Mouse (Mus musculus) lung, embryonic 14.5 days (tissue): ENCODE results near the gene Fhad1. TPM values are rescaled to one million over a fixed set of nuclear protein-coding genes. Genes with fewer than 3 reads are reported as not detected.

Source experiments
- ATAC-seq: fragments of 200-750 bp; cut with Nextera tagmentation; 2 replicates; pipeline ENCODE4 v1.8.0; 2017; ENCODE audit warnings: mild to moderate bottlenecking, moderate TSS enrichment, moderate library complexity; ENCODE audit not compliant: insufficient read depth
- DNase-seq: peaks from one replicate; pipeline ENCODE4 v3.0.0-alpha.2; 2015
- H3K27ac ChIP-seq: fragments of 300-500 bp; sonication (generic); 2 replicates; pipeline ENCODE4 v1.5.1; 2014; ENCODE audit warnings: low read depth, mild to moderate bottlenecking, moderate library complexity
- H3K27me3 ChIP-seq: fragments of 300-500 bp; sonication (generic); 2 replicates; pipeline ENCODE4 v1.6.1; 2014; ENCODE audit warnings: low read length, control low read depth; ENCODE audit not compliant: insufficient read depth
- H3K36me3 ChIP-seq: fragments of 300-500 bp; sonication (generic); 2 replicates; pipeline ENCODE4 v1.6.1; 2014; ENCODE audit warnings: control low read depth; ENCODE audit not compliant: insufficient read depth
- H3K4me1 ChIP-seq: fragments of 300-500 bp; sonication (generic); 2 replicates; pipeline ENCODE4 v1.6.1; 2014; ENCODE audit warnings: antibody characterized with exemption, control low read depth; ENCODE audit not compliant: insufficient read depth
- H3K4me2 ChIP-seq: fragments of 300-500 bp; sonication (generic); 2 replicates; pipeline ENCODE4 v1.6.1; 2014; ENCODE audit warnings: mild to moderate bottlenecking
- H3K4me3 ChIP-seq: fragments of 300-500 bp; sonication (generic); 2 replicates; pipeline ENCODE4 v1.5.1; 2014; ENCODE audit warnings: low read depth, low read length
- H3K9ac ChIP-seq: fragments of 300-500 bp; sonication (generic); 2 replicates; pipeline ENCODE4 v1.6.1; 2014
- H3K9me3 ChIP-seq: fragments of 300-500 bp; sonication (generic); 2 replicates; pipeline ENCODE4 v1.6.1; 2016; ENCODE audit warnings: low read depth, low read length, control low read depth
- CTCF ChIP-seq: IDR thresholded peaks from 2 replicates; pipeline ENCODE4 v1.5.1; 2016; ENCODE audit warnings: antibody characterized with exemption, low read depth
- WGBS: fragments of 180-500 bp; shearing (Covaris S2); extraction: QIAGEN DNeasy Blood & Tissue Kit; methylation state at CpG from one replicate; pipeline ENCODE4 v1.1.7; 2014; 5-methylcytosine and 5-hydroxymethylcytosine counted together
- polyA plus RNA-seq: library from polyadenylated mRNA; unstranded; fragments of >200 nt; fragmentation: Nextera tagmentation; extraction: Ambion mirVana; gene quantifications from 2 replicates; pipeline ENCODE4 v1.2.1, GENCODE M21; 2014

Fhad1 gene
- polyA plus RNA-seq, 1 experiment from 2014 or later: 1.4 TPM

DNA sequence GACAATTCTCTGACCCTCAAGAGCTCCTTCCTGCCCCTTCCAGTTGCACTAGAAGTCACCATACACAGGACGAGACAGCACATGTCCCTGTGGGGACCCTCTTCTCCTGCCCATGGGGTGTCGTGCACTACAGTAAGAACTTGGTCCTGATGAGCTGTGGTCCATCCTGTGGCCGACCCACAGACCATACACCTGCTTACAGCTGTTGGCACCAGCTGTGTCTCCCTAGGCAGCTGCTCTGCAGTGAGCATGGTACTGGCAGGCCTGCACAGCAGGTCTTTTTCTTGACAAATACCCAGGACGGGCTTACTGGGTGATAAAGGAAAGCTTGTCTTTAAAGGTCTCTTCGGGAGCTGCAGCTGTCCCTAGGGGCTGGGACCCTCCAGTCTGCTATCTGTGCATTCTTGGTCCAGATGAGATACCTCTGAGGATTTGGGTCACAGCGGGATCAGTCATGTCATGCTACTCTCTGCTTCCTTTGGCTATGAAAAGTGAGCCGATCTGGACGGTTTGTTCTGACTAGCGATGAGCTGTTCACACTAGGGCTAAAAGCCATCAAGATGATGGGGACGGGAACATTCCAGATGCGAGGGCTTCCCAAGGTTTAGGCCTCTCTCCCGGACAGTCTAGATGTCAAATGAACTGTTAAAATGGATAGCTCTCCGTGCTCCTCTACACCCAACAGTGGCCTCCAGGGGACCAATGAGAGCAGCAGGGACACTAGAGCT is 44.4 kb upstream of the Fhad1 start:
- no peak for DNase-seq
- H3K4me3 ChIP-seq: no peak overlapping the region
- no peak overlapping the region for H3K9ac ChIP-seq
- no peaks in the 10 kb centered on the region for H3K27me3 ChIP-seq
- ATAC-seq: no peak
- 68% methylated on average over 13 of the region's 13 CpGs for WGBS
- H3K9me3 ChIP-seq: no peaks in the 10 kb centered on the region
- H3K27ac ChIP-seq: no peak overlapping the region
- no peaks in the 10 kb centered on the region for H3K36me3 ChIP-seq
- no peak for TF ChIP-seq CTCF
- H3K4me1 ChIP-seq: peaks cover 7% of the 10 kb centered on the region; the same call in 1 of the 2 replicates
- H3K4me2 ChIP-seq: no peak overlapping the region

DNA sequence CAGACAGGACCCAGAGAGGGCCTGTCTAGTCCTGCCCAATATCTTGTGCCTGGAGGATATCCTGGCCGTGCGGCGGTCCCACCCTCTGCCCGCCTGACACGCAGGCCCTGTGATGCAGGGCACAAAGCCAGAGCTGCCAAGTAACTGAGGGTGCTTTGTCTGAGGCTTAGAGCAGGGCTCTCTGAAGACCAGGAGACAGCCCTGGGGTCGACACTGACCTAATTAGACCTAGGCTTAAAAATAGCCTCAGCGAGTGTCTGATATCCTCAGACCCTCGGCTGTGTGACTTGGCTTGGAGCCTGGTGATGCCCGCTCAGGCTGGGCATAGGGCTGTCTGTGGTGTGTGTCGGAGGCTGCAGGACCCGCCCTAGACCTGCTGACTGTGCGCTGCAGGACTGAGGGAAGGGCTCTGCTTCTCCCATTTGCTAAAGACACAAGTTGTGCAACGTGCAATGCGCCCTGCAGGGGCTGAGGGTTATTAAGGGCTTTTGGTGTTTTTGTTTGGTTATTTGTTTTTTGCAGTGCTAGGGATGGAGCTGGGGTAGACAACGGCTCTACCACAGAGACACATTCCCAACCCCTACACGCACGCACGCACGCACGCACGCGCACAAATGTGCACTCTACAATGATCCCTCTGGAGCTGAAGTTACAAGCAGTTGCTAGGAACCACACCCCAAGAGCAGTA is 42.8 kb upstream of the Fhad1 start:
- no peaks in the 10 kb centered on the region for H3K9me3 ChIP-seq
- ATAC-seq (no peak), DNase-seq (no peak)
- no peak overlapping the region for H3K27ac ChIP-seq
- no peaks in the 10 kb centered on the region for H3K36me3 ChIP-seq
- no peak overlapping the region for H3K9ac ChIP-seq
- no peak overlapping the region for H3K4me2 ChIP-seq
- H3K27me3 ChIP-seq: no peaks in the 10 kb centered on the region
- 83% methylated on average over 22 of the region's 22 CpGs for WGBS
- H3K4me1 ChIP-seq: peaks cover 7% of the 10 kb centered on the region; the same call in 1 of the 2 replicates
- H3K4me3 ChIP-seq: no peak overlapping the region
- TF ChIP-seq CTCF: no peak

DNA sequence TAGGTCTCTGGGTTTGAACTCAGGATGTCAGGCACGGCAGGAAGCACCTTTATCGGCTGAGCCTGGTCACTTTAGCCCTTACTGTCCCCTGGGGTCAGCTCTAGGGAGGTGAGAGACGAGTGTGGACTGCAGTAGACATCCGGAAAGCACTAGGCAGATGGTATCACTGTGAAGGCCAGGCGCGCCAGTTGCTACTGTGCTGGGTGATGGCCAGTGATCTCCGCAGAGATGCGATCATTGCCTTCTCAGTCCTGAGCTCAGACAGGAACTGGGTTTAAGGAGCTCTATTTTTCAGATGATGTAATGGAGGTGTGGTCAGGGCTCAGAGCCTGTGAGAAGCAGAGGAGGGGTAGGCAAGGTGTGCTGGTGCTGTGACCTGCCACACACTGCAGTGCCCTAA is 40.7 kb upstream of the Fhad1 start:
- Histone ChIP-seq H3K9me3 (no peaks in the 10 kb centered on the region), H3K4me1 (peaks cover 4% of the 10 kb centered on the region; the same call in 1 of the 2 replicates), H3K27me3 (no peaks in the 10 kb centered on the region), H3K4me2 (no peak overlapping the region), H3K36me3 (no peaks in the 10 kb centered on the region), H3K4me3 (no peak overlapping the region), H3K9ac (no peak overlapping the region), H3K27ac (no peak overlapping the region)
- TF ChIP-seq CTCF: no peak
- ATAC-seq: no peak
- DNase-seq: no peak
- WGBS: 77% methylated on average over 8 of the region's 8 CpGs

DNA sequence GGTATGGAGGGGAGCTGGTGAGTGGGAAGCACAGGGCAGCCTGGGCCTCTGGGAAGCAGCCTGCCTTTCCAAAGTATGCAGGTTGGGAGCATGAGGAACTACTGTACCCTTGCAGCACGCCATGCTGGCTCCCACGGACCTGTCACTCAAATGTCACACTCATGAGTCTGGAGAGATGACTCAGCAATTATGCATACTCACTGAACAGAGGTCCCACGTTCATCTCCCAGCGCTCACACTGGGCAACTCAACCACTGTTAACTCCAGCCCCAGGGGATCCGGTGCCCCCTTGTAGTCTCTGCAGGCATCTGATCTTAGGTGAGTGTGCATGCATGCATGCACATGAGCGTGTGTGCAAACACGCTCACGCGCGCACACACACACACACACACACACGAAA is 39.7 kb upstream of the Fhad1 start:
- H3K27ac ChIP-seq: no peak overlapping the region
- H3K36me3 ChIP-seq: no peaks in the 10 kb centered on the region
- H3K4me2 ChIP-seq: no peak overlapping the region
- no peak overlapping the region for H3K4me3 ChIP-seq
- H3K9me3 ChIP-seq: no peaks in the 10 kb centered on the region
- ATAC-seq: no peak
- 83% methylated on average over 11 of the region's 11 CpGs for WGBS
- no peak for DNase-seq
- H3K9ac ChIP-seq: no peak overlapping the region
- no peak for TF ChIP-seq CTCF
- no peaks in the 10 kb centered on the region for H3K4me1 ChIP-seq
- H3K27me3 ChIP-seq: no peaks in the 10 kb centered on the region

DNA sequence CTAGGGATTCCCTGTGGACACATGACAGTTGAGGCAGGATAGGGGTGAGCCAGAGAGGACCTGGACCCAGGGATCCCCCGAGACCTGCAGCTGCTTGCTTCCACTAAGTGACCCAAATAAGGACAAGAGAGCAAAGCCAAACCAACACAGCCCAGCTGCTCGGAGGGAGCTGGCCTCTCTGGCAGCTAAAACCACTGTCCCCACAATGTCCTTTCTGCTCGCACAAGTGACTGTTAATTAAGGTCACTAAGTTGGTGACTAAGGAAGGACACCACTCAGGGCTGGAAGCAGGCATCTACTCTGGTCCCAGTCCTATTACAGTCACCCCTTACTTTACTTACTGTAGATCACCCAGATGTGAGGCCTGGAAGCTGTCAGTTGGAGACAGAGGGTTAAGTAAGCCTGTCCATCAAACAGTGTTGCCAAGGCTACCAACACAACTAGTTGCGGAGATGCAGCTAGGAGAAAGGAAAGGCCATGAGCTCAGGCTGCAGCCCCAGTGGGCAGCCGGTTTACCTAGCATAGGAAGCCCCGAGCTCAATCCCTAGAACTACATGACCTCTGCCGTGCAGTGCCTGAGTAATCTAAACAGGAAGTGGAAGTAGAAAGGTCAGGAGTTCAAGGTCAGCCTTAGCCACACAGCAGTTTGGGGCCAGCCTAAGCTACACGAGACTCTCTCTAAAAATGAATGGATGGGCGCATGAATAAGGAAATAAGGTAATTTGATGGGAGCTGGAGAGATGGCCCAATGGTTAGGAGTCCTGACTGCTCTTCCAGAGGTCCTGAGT is 39.0 kb upstream of the Fhad1 start:
- no peak for DNase-seq
- TF ChIP-seq CTCF: no peak
- H3K27ac ChIP-seq: no peak overlapping the region
- H3K4me3 ChIP-seq: no peak overlapping the region
- no peaks in the 10 kb centered on the region for H3K9me3 ChIP-seq
- no peaks in the 10 kb centered on the region for H3K36me3 ChIP-seq
- H3K4me1 ChIP-seq: no peaks in the 10 kb centered on the region
- WGBS: 43% methylated on average over 9 of the region's 9 CpGs
- no peak overlapping the region for H3K4me2 ChIP-seq
- H3K9ac ChIP-seq: no peak overlapping the region
- no peak for ATAC-seq
- no peaks in the 10 kb centered on the region for H3K27me3 ChIP-seq

DNA sequence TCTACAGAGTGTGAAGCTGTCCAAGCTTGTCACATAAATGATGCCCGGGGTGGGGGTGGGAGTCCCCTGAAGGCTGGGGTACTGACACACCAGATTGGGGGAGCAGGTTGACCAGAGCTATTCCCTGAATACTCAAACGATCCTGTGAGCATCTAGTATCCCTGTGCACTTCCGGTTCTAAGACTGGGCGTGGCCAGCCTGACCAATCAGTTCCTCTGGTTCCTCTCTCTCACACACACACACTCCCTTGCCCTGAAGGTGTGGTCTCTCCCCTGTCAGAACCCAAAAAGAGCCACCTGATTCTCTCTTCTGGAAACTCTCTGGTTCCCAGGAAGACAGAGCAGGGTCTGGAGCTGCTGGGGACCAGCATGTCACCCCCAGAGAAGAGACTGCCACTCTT is 38.4 kb upstream of the Fhad1 start:
- 50% methylated on average over 4 of the region's 4 CpGs for WGBS
- no peaks in the 10 kb centered on the region for H3K9me3 ChIP-seq
- no peaks in the 10 kb centered on the region for H3K4me1 ChIP-seq
- no peaks in the 10 kb centered on the region for H3K27me3 ChIP-seq
- ATAC-seq (0 out of 2 replicates have a peak, but pooled peaks have one; percentile 14), DNase-seq (no peak)
- no peak for TF ChIP-seq CTCF
- no peak overlapping the region for H3K4me3 ChIP-seq
- H3K9ac ChIP-seq: no peak overlapping the region
- H3K27ac ChIP-seq: no peak overlapping the region
- no peak overlapping the region for H3K4me2 ChIP-seq
- H3K36me3 ChIP-seq: no peaks in the 10 kb centered on the region
